Mouse (Mus musculus): Measurements from ENCODE around the gene Kntc1. TPM values are rescaled to one million over a fixed set of nuclear protein-coding genes. Genes with fewer than 3 reads are reported as not detected.

The Kntc1 gene
- polyA plus RNA-seq, 1 experiment from 2014 or later: 16.4 TPM

- H3K27me3 ChIP-seq (ENCODE audit: control insufficient read depth, insufficient read depth, low read length): no peaks in the 10 kb centered on the region
- no peak overlapping the region for H3K9ac ChIP-seq (ENCODE audit: low read length)
- WGBS: 69% methylated on average over 4 of the region's 4 CpGs
- no peak for ATAC-seq (replicated peaks; ENCODE audit: extremely low read depth, insufficient read depth, low FRiP score)
- H3K4me1 ChIP-seq (ENCODE audit: control insufficient read depth, insufficient read depth, low read length): no peaks in the 10 kb centered on the region
- H3K36me3 ChIP-seq (ENCODE audit: control insufficient read depth, insufficient read depth): no peaks in the 10 kb centered on the region
- no peak overlapping the region for H3K27ac ChIP-seq (ENCODE audit: low read length)
- H3K9me3 ChIP-seq (replicated peaks; ENCODE audit: control insufficient read depth, low read length): no peaks in the 10 kb centered on the region; the same call in 1 of the 2 replicates
- H3K4me2 ChIP-seq (ENCODE audit: low read depth, low read length): no peak overlapping the region
- H3K4me3 ChIP-seq (ENCODE audit: low read length): no peak overlapping the region
Observed at GRCm38 (mm10) chr5:123869615-123870014, 120.1 kb downstream of the Kntc1 start.

Other genes with a start within 250 kb of the Kntc1 start
- 0.11 and 0.17 TPM in 2 replicates for gene B3gnt4, start 239.3 kb upstream of the Kntc1 start, polyA plus RNA-seq (2015; fragmentation: Nextera tagmentation; extraction: Ambion mirVana)
- gene Diablo, start 225.5 kb upstream of the Kntc1 start, polyA plus RNA-seq (2015; fragmentation: Nextera tagmentation; extraction: Ambion mirVana): 103 and 105 TPM in 2 replicates
- 0.09 and 0.34 TPM in 2 replicates for gene Gm49027, start 224.2 kb upstream of the Kntc1 start, polyA plus RNA-seq (2015; fragmentation: Nextera tagmentation; extraction: Ambion mirVana)
- gene Vps33a, start 176.7 kb upstream of the Kntc1 start, polyA plus RNA-seq (2015; fragmentation: Nextera tagmentation; extraction: Ambion mirVana): 21.5 and 26.3 TPM in 2 replicates
- gene Clip1, start 65.1 kb upstream of the Kntc1 start, polyA plus RNA-seq (2015; fragmentation: Nextera tagmentation; extraction: Ambion mirVana): 53.1 and 54.0 TPM in 2 replicates
- 53.5 and 58.5 TPM in 2 replicates for gene Zcchc8, start 28.6 kb upstream of the Kntc1 start, polyA plus RNA-seq (2015; fragmentation: Nextera tagmentation; extraction: Ambion mirVana)
- gene Rsrc2, start 302 bp upstream of the Kntc1 start, polyA plus RNA-seq (2015; fragmentation: Nextera tagmentation; extraction: Ambion mirVana): 70.6 and 83.9 TPM in 2 replicates
- 0.15 TPM in 1 of 2 replicates, not detected in the other for gene Hcar2, start 115.8 kb downstream of the Kntc1 start, polyA plus RNA-seq (2015; fragmentation: Nextera tagmentation; extraction: Ambion mirVana)
- 0.41 and 0.45 TPM in 2 replicates for gene Hcar1, start 130.3 kb downstream of the Kntc1 start, polyA plus RNA-seq (2015; fragmentation: Nextera tagmentation; extraction: Ambion mirVana)
- gene Denr, start 157.5 kb downstream of the Kntc1 start, polyA plus RNA-seq (2015; fragmentation: Nextera tagmentation; extraction: Ambion mirVana): 79.0 and 96.2 TPM in 2 replicates
- 1.8 and 2.9 TPM in 2 replicates for gene Gm43518, start 177.7 kb downstream of the Kntc1 start, polyA plus RNA-seq (2015; fragmentation: Nextera tagmentation; extraction: Ambion mirVana)
- 4.4 and 6.3 TPM in 2 replicates for gene Ccdc62, start 181.0 kb downstream of the Kntc1 start, polyA plus RNA-seq (2015; fragmentation: Nextera tagmentation; extraction: Ambion mirVana)
- 11.2 and 11.7 TPM in 2 replicates for gene Hip1r, start 223.9 kb downstream of the Kntc1 start, polyA plus RNA-seq (2015; fragmentation: Nextera tagmentation; extraction: Ambion mirVana)